Mouse (Mus musculus) cerebellum, adult 9-11 months (tissue): ENCODE results near the gene Tgfb1.
A peak's percentile ranks its signal among the peaks of the same experiment; 100 is the strongest.

Experiments
- DNase-seq: peaks from one replicate; pipeline ENCODE4 v3.0.0; 2022

Tgfb1 gene

GRCm38 (mm10) chr7:25753076-25753475 lies 66.3 kb downstream of the Tgfb1 start:
- DNase-seq = peak; percentile 51

- DNase-seq = peak; percentile 57
These were observed 67.0 kb downstream of the Tgfb1 start for GRCm38 (mm10) chr7:25753643-25754438.

GRCm38 (mm10) chr7:25754439-25754737 lies 67.6 kb downstream of the Tgfb1 start:
- DNase-seq = no peak
